Mouse (Mus musculus): ENCODE measurements around the gene Mob3b.

The Mob3b gene

DNA sequence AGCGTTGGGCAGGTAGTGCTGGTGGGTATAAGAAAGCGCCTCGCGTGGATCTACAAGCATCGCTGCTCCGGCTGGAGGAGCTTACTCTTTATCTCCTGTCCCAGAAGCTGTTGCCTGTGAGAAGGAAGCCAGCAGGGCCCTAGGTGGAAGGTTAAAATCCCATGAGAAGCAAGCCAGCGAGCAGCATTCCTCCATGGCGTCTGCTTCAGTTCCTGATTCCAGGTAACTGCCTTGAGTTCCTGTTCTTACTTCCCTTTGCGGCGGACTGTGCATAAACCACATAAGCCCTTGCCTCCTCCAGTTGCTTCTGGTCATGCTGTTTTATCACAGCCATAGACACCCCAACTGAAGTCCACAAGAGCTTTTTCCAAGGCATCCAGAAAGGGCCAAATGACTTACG lies 531 bp upstream of the Mob3b start:
- H3K36me3 ChIP-seq (ENCODE audit: insufficient read depth, low read length): no peaks in the 10 kb centered on the region
- peaks cover 15% of the 10 kb centered on the region for H3K27me3 ChIP-seq (ENCODE audit: insufficient read depth, low read length)
- no peak for TF ChIP-seq CTCF (conservative IDR thresholded peaks at IDR 0.05; ENCODE audit: low read length)
- TF ChIP-seq POU5F1 (IDR thresholded peaks at IDR 0.05; ENCODE audit: borderline replicate concordance, low read length): no peak
- no peak for TF ChIP-seq NANOG (IDR thresholded peaks at IDR 0.05; ENCODE audit: borderline replicate concordance, low read length)

DNA sequence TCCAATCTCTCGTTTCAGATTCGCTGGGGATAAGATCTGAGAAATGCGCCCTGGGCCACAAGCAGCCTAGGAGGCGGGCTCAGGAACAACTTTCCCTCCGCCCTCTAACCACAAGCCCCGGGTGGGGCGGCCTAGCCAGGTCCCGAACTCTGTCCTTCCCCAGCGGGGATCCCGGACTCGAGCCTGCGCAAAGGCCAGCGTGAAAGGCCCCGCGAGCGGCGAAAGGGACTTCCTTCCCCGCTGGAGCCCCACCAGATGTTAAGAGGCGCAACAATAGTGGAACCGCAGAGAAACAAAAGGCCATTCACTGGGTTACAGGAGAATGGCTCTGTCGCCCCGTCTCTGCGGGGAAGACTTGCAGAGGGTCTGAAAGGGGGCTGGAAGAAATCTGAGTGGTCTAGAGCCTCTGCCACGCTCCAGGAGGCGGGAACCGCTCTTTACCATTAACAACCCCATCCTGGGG lies 1.1 kb downstream of the Mob3b start:
- no peaks in the 10 kb centered on the region for H3K36me3 ChIP-seq (ENCODE audit: insufficient read depth, low read length)
- H3K4me3 ChIP-seq (replicated peaks; ENCODE audit: low read length): peak overlapping the region; percentile 89
- TF ChIP-seq POU5F1 (IDR thresholded peaks at IDR 0.05; ENCODE audit: borderline replicate concordance, low read length) (no peak), NANOG (IDR thresholded peaks at IDR 0.05; ENCODE audit: borderline replicate concordance, low read length) (no peak), CTCF (conservative IDR thresholded peaks at IDR 0.05; ENCODE audit: low read length) (no peak)
- H3K27me3 ChIP-seq (ENCODE audit: insufficient read depth, low read length): peaks cover 15% of the 10 kb centered on the region
- H3K4me1 ChIP-seq (replicated peaks; ENCODE audit: low read depth, low read length): peaks cover 17% of the 10 kb centered on the region
- H3K9me3 ChIP-seq (ENCODE audit: low read length): no peaks in the 10 kb centered on the region

More for the DNA sequence above, 531 bp upstream of the Mob3b start:
- H3K4me3 ChIP-seq (replicated peaks; ENCODE audit: low read length): peak overlapping the region; percentile 89; the same call in 1 of the 2 replicates
- H3K9me3 ChIP-seq (ENCODE audit: low read length): no peaks in the 10 kb centered on the region
- peaks cover 17% of the 10 kb centered on the region for H3K4me1 ChIP-seq (replicated peaks; ENCODE audit: low read depth, low read length)

DNA sequence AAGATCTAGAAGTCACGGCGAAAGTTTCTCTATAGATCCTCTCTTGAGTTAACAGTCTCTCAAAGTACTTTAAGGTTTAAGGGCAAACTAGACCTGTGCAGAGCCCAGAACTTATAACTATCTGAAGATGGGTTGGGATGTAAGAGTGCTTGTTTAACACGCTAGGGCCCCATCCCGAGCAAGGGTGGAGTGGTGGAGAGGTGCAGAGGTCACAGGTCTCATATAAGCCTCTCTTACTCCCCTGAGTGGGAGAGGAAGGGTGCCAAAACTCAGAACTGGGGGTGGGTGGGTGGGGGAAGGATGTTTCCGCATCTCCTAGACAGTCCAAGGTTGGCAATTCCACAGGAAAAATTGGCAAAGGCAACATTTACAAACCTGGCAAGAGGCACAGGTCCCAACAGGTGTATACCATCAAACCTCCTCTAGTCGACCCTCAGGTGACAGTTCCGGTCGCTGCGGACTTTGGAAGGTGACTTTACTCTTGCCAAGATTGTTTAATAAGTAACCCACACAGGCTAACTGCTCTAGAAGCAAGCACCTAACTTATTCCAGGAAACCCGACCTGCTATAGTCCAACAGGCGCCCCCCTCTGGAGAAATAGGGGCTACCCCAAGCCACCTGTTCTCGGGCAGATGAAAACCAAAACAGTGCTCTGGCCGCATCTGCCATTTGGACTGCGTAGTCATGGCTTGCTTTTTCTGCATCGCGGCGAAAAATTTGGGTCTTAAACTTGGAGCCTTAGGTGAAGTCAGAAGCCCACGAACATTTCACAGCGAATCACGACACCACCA lies 2.0 kb downstream of the Mob3b start:
- H3K4me1 ChIP-seq (replicated peaks; ENCODE audit: low read depth, low read length): peaks cover 17% of the 10 kb centered on the region
- no peaks in the 10 kb centered on the region for H3K9me3 ChIP-seq (ENCODE audit: low read length)
- H3K27me3 ChIP-seq (ENCODE audit: insufficient read depth, low read length): peaks cover 15% of the 10 kb centered on the region
- H3K4me3 ChIP-seq (replicated peaks; ENCODE audit: low read length): peak overlapping the region; percentile 89
- TF ChIP-seq CTCF (conservative IDR thresholded peaks at IDR 0.05; ENCODE audit: low read length) (peak; percentile 55), POU5F1 (IDR thresholded peaks at IDR 0.05; ENCODE audit: borderline replicate concordance, low read length) (no peak)
- no peaks in the 10 kb centered on the region for H3K36me3 ChIP-seq (ENCODE audit: insufficient read depth, low read length)

DNA sequence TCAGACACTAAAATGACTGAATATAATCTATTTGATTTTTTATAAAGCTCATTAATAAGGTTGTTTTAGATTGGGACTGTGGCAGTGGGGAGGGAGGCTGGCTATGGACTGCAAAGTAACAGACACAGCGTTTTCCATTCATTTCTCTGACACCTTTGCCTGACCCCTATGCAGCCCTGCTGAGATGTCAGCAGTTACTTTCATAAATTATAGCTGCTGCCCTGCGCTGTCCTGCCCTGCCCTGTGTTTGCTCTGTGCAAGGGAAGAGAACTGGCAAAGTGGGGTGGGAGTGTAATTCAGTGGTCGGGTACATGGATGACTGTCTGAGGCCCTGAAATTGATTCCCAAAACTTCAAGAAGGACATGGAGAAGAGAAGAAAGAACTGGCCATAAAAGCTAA lies 3.2 kb downstream of the Mob3b start:
- Histone ChIP-seq H3K4me1 (replicated peaks; ENCODE audit: low read depth, low read length) (peaks cover 17% of the 10 kb centered on the region), H3K36me3 (ENCODE audit: insufficient read depth, low read length) (no peaks in the 10 kb centered on the region), H3K9me3 (ENCODE audit: low read length) (no peaks in the 10 kb centered on the region), H3K4me3 (replicated peaks; ENCODE audit: low read length) (no peak overlapping the region), H3K27me3 (ENCODE audit: insufficient read depth, low read length) (peaks cover 12% of the 10 kb centered on the region)
- TF ChIP-seq CTCF (conservative IDR thresholded peaks at IDR 0.05; ENCODE audit: low read length) (no peak), POU5F1 (IDR thresholded peaks at IDR 0.05; ENCODE audit: borderline replicate concordance, low read length) (no peak), NANOG (IDR thresholded peaks at IDR 0.05; ENCODE audit: borderline replicate concordance, low read length) (no peak)

DNA sequence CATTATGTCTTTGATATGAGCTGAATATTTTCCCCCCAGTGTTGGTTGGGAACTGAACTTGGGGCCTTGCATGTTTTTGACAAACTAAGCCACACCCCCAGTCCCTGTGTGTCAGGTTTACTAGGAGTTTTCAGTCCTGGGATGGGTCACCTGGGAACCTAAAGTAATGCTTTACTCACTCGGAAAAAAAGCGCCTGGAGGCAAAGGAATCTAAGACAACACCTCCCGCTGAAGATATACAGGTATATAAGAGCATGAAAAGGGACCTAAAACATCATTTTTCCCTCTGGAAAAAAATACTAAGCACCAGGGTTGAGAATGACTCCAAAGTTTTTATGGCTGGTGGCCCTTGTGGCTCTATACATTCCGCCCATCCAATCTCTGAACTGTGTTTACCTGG lies 5.5 kb downstream of the Mob3b start, which contains the start of gene Ifnk:
Gene Ifnk, plus strand, starts transcription at position 301 of the 400 bp plus-strand sequence.
- peaks cover 10% of the 10 kb centered on the region for H3K4me1 ChIP-seq (replicated peaks; ENCODE audit: low read depth, low read length)
- TF ChIP-seq CTCF (conservative IDR thresholded peaks at IDR 0.05; ENCODE audit: low read length): no peak
- no peak for TF ChIP-seq POU5F1 (IDR thresholded peaks at IDR 0.05; ENCODE audit: borderline replicate concordance, low read length)
- TF ChIP-seq NANOG (IDR thresholded peaks at IDR 0.05; ENCODE audit: borderline replicate concordance, low read length): no peak
- no peak within 1 kb of the TSS for H3K4me3 ChIP-seq (replicated peaks; ENCODE audit: low read length)
- H3K36me3 ChIP-seq (ENCODE audit: insufficient read depth, low read length): no peaks in the 10 kb centered on the region
- H3K9me3 ChIP-seq (ENCODE audit: low read length): no peaks in the 10 kb centered on the region
- peaks cover 6% of the 10 kb centered on the region for H3K27me3 ChIP-seq (ENCODE audit: insufficient read depth, low read length)

DNA sequence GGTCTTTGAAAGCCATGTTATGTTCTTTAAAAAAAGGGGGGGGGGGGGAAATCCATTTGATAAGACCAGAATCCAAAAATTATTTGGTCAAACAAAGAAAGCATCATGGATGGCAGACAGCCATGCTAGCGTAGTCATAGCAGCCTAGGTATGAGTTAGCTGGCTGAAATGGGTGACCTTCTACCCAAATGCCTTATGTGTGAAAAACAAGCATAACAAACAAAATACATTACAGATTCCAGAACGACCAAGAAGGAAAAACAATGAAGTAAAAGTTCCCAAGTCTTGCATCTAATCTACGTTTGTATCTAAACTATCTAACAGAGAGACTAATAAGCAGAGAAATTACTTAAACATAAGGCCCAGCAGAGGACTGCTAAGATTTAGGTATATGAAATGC lies 6.6 kb downstream of the Mob3b start:
- Histone ChIP-seq H3K4me3 (replicated peaks; ENCODE audit: low read length) (no peak overlapping the region), H3K36me3 (ENCODE audit: insufficient read depth, low read length) (no peaks in the 10 kb centered on the region), H3K9me3 (ENCODE audit: low read length) (no peaks in the 10 kb centered on the region), H3K4me1 (replicated peaks; ENCODE audit: low read depth, low read length) (peaks cover 5% of the 10 kb centered on the region), H3K27me3 (ENCODE audit: insufficient read depth, low read length) (peaks cover 6% of the 10 kb centered on the region)
- TF ChIP-seq NANOG (IDR thresholded peaks at IDR 0.05; ENCODE audit: borderline replicate concordance, low read length): no peak
- no peak for TF ChIP-seq CTCF (conservative IDR thresholded peaks at IDR 0.05; ENCODE audit: low read length)
- no peak for TF ChIP-seq POU5F1 (IDR thresholded peaks at IDR 0.05; ENCODE audit: borderline replicate concordance, low read length)

DNA sequence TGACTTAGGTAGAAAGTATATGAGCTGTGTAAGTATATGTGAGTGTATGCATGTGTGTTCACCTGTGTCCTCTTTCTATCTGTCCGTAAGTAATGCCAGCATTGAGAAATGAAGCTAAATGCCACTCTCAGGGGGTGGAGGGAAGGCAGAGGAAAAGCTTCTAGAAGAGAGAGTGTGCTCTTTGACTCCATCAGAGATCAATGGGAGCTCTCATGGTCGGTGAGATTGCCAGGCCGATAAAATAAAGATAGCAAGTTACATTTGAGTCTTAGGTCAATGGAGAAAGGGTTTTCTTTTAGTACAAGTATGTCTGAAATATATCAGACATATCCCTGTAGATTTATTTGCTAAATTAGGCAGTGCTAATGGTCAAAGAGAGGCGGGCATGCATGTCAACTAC lies 9.0 kb downstream of the Mob3b start:
- Histone ChIP-seq H3K4me1 (replicated peaks; ENCODE audit: low read depth, low read length) (no peaks in the 10 kb centered on the region), H3K27me3 (ENCODE audit: insufficient read depth, low read length) (peaks cover 3% of the 10 kb centered on the region), H3K36me3 (ENCODE audit: insufficient read depth, low read length) (no peaks in the 10 kb centered on the region), H3K9me3 (ENCODE audit: low read length) (no peaks in the 10 kb centered on the region), H3K4me3 (replicated peaks; ENCODE audit: low read length) (no peak overlapping the region)
- TF ChIP-seq CTCF (conservative IDR thresholded peaks at IDR 0.05; ENCODE audit: low read length) (no peak), NANOG (IDR thresholded peaks at IDR 0.05; ENCODE audit: borderline replicate concordance, low read length) (no peak), POU5F1 (IDR thresholded peaks at IDR 0.05; ENCODE audit: borderline replicate concordance, low read length) (no peak)

DNA sequence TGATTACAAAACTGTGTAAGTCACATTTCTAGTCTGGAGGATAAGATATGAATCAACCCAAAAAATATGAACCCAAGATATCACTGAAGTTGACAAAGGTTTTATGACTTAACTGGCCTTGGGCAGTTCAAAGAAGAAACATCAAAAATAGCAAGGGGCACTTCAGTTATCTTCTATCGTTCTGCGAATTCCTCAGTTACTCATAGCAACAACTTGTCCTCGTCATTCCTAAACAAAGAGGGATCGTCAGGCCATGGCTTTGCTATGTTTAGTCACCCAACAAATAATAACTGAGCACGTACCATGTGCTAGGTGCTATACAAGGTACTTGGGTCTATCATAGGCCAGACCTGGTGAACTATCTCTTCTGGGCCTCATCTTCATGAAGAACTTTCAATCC lies 10.7 kb downstream of the Mob3b start:
- Histone ChIP-seq H3K4me1 (replicated peaks; ENCODE audit: low read depth, low read length) (no peaks in the 10 kb centered on the region), H3K9me3 (ENCODE audit: low read length) (no peaks in the 10 kb centered on the region), H3K36me3 (ENCODE audit: insufficient read depth, low read length) (no peaks in the 10 kb centered on the region), H3K27me3 (ENCODE audit: insufficient read depth, low read length) (no peaks in the 10 kb centered on the region), H3K4me3 (replicated peaks; ENCODE audit: low read length) (no peak overlapping the region)
- no peak for TF ChIP-seq POU5F1 (IDR thresholded peaks at IDR 0.05; ENCODE audit: borderline replicate concordance, low read length)
- TF ChIP-seq NANOG (IDR thresholded peaks at IDR 0.05; ENCODE audit: borderline replicate concordance, low read length): no peak
- TF ChIP-seq CTCF (conservative IDR thresholded peaks at IDR 0.05; ENCODE audit: low read length): no peak
